Mouse (Mus musculus) lung, embryonic 14.5 days (tissue): Measurements from ENCODE around the gene Erbb2. TPM values are rescaled to one million over a fixed set of nuclear protein-coding genes. Genes with fewer than 3 reads are reported as not detected.

Experiments used
- ATAC-seq: fragments of 200-750 bp; cut with Nextera tagmentation; 2 replicates; pipeline ENCODE4 v1.8.0; 2017; ENCODE audit warnings: mild to moderate bottlenecking, moderate TSS enrichment, moderate library complexity; ENCODE audit not compliant: insufficient read depth
- DNase-seq: peaks from one replicate; pipeline ENCODE4 v3.0.0-alpha.2; 2015
- H3K27ac ChIP-seq: fragments of 300-500 bp; sonication (generic); 2 replicates; pipeline ENCODE4 v1.5.1; 2014; ENCODE audit warnings: low read depth, mild to moderate bottlenecking, moderate library complexity
- H3K27me3 ChIP-seq: fragments of 300-500 bp; sonication (generic); 2 replicates; pipeline ENCODE4 v1.6.1; 2014; ENCODE audit warnings: low read length, control low read depth; ENCODE audit not compliant: insufficient read depth
- H3K36me3 ChIP-seq: fragments of 300-500 bp; sonication (generic); 2 replicates; pipeline ENCODE4 v1.6.1; 2014; ENCODE audit warnings: control low read depth; ENCODE audit not compliant: insufficient read depth
- H3K4me1 ChIP-seq: fragments of 300-500 bp; sonication (generic); 2 replicates; pipeline ENCODE4 v1.6.1; 2014; ENCODE audit warnings: antibody characterized with exemption, control low read depth; ENCODE audit not compliant: insufficient read depth
- H3K4me2 ChIP-seq: fragments of 300-500 bp; sonication (generic); 2 replicates; pipeline ENCODE4 v1.6.1; 2014; ENCODE audit warnings: mild to moderate bottlenecking
- H3K4me3 ChIP-seq: fragments of 300-500 bp; sonication (generic); 2 replicates; pipeline ENCODE4 v1.5.1; 2014; ENCODE audit warnings: low read depth, low read length
- H3K9ac ChIP-seq: fragments of 300-500 bp; sonication (generic); 2 replicates; pipeline ENCODE4 v1.6.1; 2014
- H3K9me3 ChIP-seq: fragments of 300-500 bp; sonication (generic); 2 replicates; pipeline ENCODE4 v1.6.1; 2016; ENCODE audit warnings: low read depth, low read length, control low read depth
- CTCF ChIP-seq: IDR thresholded peaks from 2 replicates; pipeline ENCODE4 v1.5.1; 2016; ENCODE audit warnings: antibody characterized with exemption, low read depth
- WGBS: fragments of 180-500 bp; shearing (Covaris S2); extraction: QIAGEN DNeasy Blood & Tissue Kit; methylation state at CpG from one replicate; pipeline ENCODE4 v1.1.7; 2014; 5-methylcytosine and 5-hydroxymethylcytosine counted together
- polyA plus RNA-seq: library from polyadenylated mRNA; unstranded; fragments of >200 nt; fragmentation: Nextera tagmentation; extraction: Ambion mirVana; gene quantifications from 2 replicates; pipeline ENCODE4 v1.2.1, GENCODE M21; 2014

Erbb2 gene
- polyA plus RNA-seq, 1 experiment from 2014 or later: 46.5 TPM

GRCm38 (mm10) chr11:98370588-98370987 lies 41.7 kb upstream of the Erbb2 start:
- Histone ChIP-seq H3K36me3 (peaks cover 16% of the 10 kb centered on the region), H3K4me1 (no peaks in the 10 kb centered on the region), H3K27ac (no peak overlapping the region), H3K9me3 (no peaks in the 10 kb centered on the region), H3K4me3 (no peak overlapping the region), H3K9ac (no peak overlapping the region), H3K4me2 (no peak overlapping the region), H3K27me3 (no peaks in the 10 kb centered on the region)
- TF ChIP-seq CTCF: no peak
- 71% methylated on average over 2 of the region's 2 CpGs for WGBS
- DNase-seq: no peak
- no peak for ATAC-seq

GRCm38 (mm10) chr11:98371556-98372240 lies 40.6 kb upstream of the Erbb2 start:
- Histone ChIP-seq H3K4me3 (no peak overlapping the region), H3K27ac (no peak overlapping the region), H3K4me1 (no peaks in the 10 kb centered on the region), H3K36me3 (peaks cover 28% of the 10 kb centered on the region), H3K9me3 (no peaks in the 10 kb centered on the region), H3K27me3 (no peaks in the 10 kb centered on the region), H3K4me2 (no peak overlapping the region), H3K9ac (no peak overlapping the region)
- ATAC-seq (no peak), DNase-seq (no peak)
- 53% methylated on average over 10 of the region's 10 CpGs for WGBS
- no peak for TF ChIP-seq CTCF

DNA sequence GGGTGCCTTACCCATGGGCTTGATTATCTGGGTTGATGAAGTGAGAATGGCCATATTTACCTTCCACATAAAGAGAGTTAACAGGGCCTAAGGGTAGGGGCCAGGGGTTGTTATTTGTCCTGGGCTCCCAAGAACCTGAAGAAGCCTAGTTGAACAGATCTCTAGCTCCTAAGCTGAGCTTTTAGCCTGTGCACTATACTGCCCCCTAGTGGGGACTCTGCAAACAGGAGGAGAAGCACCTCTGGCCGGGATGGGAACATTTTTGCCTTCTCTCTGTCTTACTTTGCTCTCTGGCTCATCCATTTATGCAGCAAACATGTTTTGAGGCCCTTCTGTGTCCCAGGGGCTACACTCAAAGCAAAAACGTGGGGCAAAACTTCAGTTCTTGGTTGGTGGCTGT lies 39.9 kb upstream of the Erbb2 start:
- Histone ChIP-seq H3K27ac (no peak overlapping the region), H3K9me3 (no peaks in the 10 kb centered on the region), H3K4me3 (no peak overlapping the region), H3K4me1 (no peaks in the 10 kb centered on the region), H3K36me3 (peaks cover 35% of the 10 kb centered on the region), H3K9ac (no peak overlapping the region), H3K4me2 (no peak overlapping the region), H3K27me3 (no peaks in the 10 kb centered on the region)
- 9% methylated on average over 2 of the region's 2 CpGs for WGBS
- no peak for ATAC-seq
- peak; percentile 95 for TF ChIP-seq CTCF
- peak; percentile 89 for DNase-seq

DNA sequence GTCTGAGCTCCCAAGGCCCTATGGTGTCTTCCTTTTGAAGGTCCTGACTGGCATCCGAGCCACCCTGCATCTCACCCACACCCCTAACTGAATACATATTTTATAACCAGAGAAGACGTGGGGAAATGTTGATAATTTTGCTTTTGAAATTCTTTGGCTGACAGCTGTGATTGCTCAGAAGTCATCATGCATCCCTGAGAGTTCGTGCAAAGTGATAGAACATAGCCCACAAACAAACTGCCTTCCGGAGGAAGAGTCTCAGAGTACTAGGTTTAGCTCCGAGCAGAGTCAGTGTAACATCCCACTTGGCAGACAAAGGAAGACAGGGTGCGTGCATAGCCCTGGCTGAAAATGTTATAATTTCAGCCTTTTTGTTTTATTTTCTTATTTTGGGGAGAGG lies 39.0 kb upstream of the Erbb2 start:
- H3K4me1 ChIP-seq: no peaks in the 10 kb centered on the region
- TF ChIP-seq CTCF: no peak
- 66% methylated on average over 6 of the region's 6 CpGs for WGBS
- no peak overlapping the region for H3K9ac ChIP-seq
- no peak overlapping the region for H3K27ac ChIP-seq
- no peaks in the 10 kb centered on the region for H3K27me3 ChIP-seq
- H3K9me3 ChIP-seq: no peaks in the 10 kb centered on the region
- H3K4me3 ChIP-seq: no peak overlapping the region
- ATAC-seq (no peak), DNase-seq (no peak)
- H3K36me3 ChIP-seq: peaks cover 43% of the 10 kb centered on the region
- no peak overlapping the region for H3K4me2 ChIP-seq

DNA sequence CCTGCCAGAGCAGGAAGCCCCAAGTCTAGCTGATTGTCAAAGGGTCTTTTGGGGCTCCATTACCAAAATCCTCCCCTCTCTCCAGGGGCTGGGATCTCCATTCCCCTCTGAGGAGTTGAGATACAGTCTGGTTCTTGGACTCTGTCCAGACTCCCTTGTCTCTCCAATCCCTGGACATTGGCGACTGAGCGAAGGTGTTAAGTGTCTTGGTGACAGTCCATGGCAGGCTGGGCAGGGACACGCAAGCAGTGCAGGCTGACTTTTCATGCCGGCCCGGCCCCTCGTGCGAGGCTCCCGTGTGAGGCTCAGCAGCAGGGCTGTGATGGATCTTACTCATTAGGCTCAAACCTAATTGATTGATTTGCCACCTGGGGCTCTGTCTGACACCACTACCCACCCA lies 38.0 kb upstream of the Erbb2 start:
- Histone ChIP-seq H3K4me2 (no peak overlapping the region), H3K27me3 (no peaks in the 10 kb centered on the region), H3K9me3 (no peaks in the 10 kb centered on the region), H3K36me3 (peaks cover 53% of the 10 kb centered on the region), H3K4me1 (no peaks in the 10 kb centered on the region), H3K27ac (no peak overlapping the region), H3K9ac (no peak overlapping the region), H3K4me3 (no peak overlapping the region)
- WGBS: 52% methylated on average over 8 of the region's 8 CpGs
- peak; percentile 31 for DNase-seq
- ATAC-seq: no peak; the same call in 1 of the 2 replicates
- TF ChIP-seq CTCF: no peak

- no peaks in the 10 kb centered on the region for H3K4me1 ChIP-seq
- no peaks in the 10 kb centered on the region for H3K27me3 ChIP-seq
- peaks cover 71% of the 10 kb centered on the region for H3K36me3 ChIP-seq
- WGBS: 78% methylated on average over 5 of the region's 5 CpGs
- no peak overlapping the region for H3K4me2 ChIP-seq
- H3K9ac ChIP-seq: no peak overlapping the region
- H3K4me3 ChIP-seq: no peak overlapping the region
- ATAC-seq (no peak), DNase-seq (no peak)
- H3K27ac ChIP-seq: no peak overlapping the region
- TF ChIP-seq CTCF: no peak
- H3K9me3 ChIP-seq: no peaks in the 10 kb centered on the region
Observed at GRCm38 (mm10) chr11:98376756-98377155, 35.5 kb upstream of the Erbb2 start.

DNA sequence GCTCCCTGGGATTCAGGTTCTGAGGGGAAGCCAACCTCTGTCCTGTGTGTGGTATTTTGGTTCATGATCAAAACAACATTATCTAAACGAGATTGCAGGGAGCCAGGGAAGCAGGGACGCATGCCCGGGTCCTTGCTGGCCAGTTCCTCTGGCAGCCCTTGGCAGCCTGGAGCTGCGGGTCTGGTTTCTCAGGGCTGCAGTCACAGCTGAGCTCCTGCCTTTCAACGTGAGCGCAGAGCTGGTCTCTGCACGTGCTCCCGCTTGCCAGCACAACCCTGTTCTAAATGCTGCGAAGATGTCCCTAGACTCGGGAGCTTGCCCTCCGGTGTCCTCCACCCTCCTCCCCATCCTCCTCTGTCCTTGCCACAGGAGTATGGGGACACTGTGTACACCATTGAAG lies 34.5 kb upstream of the Erbb2 start:
- ATAC-seq: no peak
- Histone ChIP-seq H3K4me1 (no peaks in the 10 kb centered on the region), H3K9me3 (no peaks in the 10 kb centered on the region), H3K9ac (no peak overlapping the region), H3K27me3 (no peaks in the 10 kb centered on the region), H3K36me3 (peaks cover 71% of the 10 kb centered on the region), H3K4me2 (no peak overlapping the region), H3K27ac (no peak overlapping the region), H3K4me3 (no peak overlapping the region)
- DNase-seq: no peak
- 79% methylated on average over 11 of the region's 11 CpGs for WGBS
- no peak for TF ChIP-seq CTCF
